Mouse (Mus musculus): ENCODE results near the gene Anks3.

Gene Anks3

DNA sequence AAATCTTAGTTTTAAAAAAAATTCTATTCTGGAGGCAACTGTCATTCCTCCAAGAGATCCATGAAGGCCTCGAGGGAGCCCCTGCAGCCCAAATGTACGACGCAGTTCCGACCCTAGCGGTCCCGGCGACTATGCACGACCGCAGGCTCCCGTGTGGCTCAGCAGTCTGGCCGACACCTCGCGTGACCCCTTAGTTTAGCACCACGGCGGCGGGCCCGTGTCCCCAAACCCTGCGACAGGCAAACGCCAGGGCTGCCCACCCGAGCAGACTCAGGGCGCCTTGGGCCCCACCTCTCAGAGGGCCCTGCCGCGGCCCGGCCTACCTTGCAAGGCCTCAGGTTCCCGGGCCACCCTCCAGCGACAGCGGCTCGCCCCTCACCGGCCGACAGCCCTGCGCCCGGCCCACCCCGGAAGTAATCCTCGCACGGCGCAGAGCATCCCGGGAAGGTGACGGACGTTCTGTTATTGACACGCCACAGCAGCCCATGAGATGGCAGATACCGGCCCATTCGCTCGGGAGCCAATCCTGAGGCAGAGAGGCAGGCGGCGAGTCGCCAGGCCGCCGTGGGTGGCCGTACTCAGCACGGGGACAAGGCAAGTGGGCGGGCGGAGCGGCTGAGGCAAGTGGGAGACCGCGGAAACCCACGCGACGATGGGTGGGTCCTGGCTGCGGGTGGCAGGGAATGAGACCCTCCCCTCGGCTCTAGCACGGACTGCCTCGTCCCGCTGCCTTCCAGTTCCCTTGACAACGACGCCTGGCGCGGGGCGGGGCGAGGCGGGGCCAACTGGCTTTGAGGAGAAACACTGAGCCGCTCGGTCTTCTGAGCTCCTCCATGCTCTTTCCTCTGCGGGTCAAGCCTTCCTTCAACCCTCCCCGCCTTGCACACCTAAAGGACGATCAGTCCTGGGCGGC lies at the start of gene Anks3:
Gene Anks3, minus strand, starts transcription at position 409 of the 913 bp plus-strand sequence.
- DNase-seq (ENCODE audit: low spot score), result peak; percentile 92

DNA sequence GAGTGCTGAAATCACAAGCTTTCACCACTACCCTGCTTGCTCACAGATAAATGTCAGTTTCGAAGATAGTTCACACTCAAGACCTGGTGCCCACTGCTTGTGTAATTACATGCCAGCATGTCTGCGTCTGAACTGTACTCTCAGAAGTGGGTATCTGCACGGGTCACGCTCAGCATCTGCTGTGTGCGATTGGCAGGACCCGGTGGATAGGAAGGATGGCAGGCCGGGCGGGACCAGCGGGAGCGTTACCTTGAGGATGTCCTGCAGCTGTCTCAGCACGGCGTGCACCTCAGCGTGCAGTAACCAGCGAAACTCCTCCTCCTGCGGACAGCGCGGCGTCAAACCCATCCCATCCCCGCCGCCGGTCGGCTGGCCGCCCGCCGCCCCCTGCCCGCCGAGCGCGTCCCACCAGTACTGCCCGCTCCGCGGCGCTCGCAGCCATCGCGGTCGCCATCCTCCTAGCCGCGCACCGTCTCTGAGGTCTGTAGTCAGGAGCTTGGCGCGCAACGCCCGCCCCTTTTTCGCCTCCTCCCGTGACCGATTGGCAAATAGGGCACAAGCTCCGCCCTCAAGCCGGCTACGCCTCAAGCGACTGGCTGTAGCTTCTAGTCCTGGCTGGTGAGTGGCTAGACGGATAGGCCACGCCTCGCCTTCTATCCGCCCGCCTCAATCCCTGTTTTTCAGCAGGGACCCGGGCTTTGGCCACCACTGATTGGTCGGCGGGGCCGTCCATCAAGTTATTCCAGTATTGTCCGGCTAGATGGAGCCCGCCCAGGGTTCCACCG lies 49.2 kb upstream of the Anks3 start, which contains the start of gene Rogdi:
Gene Rogdi, minus strand, starts transcription at position 500 of the 785 bp plus-strand sequence.
- peak; percentile 94 for DNase-seq (ENCODE audit: low spot score)

DNA sequence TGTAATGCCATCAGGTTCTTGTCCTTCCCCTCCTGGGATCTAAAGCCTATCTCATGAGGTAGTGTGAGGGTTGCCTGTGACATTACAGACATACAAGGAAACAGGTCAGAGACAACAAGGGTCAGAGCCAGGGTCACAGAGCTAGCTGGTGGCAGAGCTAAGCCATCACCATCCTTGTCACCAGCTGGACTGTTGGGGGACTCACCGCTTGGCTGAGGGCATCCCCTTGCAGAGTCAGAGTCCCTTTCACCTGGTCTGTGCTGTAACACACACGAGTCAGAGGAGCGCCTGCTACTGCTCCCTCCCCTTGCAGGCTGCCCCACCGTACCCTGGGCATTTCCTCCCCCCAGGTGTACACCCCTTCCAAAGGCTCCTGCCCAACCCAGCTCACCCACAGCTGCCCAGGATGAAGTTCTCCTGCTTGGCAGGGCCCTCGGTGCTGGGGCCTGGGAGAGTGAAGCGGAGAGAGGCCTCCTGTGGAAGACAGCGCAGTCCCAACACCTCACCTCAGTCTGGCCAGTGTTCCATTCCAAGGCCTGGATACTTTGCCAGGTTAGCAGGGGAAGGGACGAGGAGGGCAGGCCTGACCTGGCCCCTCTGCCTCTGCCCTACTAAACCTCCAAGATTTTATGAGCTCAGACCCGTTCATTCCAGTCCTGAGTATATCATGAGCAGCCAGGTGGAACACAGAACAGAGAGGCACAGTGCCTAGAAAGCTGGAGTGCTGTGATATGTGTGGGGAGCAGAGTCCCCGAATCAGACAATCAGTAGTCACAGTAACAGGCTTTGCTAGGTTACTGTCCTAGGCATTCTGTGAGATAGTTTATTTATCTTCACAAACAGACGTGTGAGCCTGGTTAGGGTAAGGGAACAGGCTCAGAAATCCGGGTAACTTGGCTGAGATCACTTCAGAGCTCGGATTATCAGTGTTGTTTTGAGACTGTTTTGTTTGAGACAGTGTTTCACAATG lies 48.3 kb upstream of the Anks3 start:
- DNase-seq (ENCODE audit: low spot score), result no peak

DNA sequence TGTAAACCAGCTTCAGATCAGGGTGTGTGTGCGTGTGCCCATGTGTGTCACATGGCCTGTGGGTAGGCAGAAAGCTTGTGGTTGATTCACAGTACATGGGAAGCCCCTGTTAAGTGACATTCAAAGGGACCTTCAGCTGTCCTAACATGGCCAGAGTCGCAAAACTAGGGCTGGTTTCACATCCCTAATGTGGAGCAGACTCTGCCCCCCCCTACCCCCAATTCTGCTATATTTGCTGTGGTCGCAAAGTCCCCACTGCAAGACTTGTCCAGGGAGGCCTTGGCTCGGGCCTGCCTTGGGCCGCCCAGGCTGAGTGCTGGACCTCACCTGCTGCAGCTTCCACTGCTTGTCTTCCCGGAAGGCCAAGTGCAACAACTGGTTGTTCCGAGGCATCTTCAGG lies 47.3 kb upstream of the Anks3 start:
- DNase-seq (ENCODE audit: low spot score), result no peak

DNA sequence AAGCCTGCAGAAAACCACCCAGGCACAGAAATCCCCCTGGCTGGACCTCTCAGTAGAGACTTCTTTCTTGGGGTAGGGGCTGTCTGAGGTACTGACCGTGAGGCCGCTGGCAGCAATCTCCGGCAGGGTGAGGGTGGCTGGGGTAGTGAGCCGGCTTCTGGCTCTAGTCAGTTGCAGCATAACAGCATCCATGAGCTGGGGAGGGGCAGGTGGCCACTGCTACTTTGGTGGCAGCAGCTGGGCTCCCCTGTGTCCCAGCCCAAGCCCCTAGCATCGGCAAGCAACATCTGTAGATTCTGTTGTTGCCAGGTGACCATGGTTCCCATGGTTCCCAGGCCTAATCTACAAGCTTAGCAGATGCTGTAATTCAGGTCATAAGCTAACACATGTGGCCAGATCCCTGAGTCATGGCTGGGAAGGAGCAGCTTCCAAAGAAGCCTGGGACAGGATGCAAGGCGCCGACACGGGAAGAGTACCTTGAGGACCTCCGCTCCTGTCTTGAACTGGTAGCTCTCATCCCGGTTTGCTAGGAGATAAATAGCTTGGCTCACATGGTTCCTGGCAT lies 46.4 kb upstream of the Anks3 start:
- no peak for DNase-seq (ENCODE audit: low spot score)

DNA sequence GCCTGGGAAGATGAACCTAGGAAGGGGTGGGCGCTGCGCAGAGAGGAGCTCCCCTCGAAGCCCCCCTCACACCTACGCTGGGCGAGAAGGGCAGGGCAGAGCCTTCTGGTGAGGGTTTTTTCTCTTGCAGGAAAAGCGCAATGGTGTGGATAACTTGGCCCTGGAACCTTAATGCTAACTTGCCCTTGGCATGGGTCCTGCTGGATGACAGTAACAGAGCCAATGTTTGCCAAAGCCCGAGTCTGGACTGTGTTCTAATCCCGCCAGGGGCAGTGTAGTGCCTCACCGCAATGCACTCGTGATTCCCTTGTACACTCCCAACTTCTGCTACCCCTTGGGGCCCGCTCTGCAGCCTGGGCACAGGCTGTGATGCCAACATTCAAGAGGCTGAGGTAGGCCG lies 44.1 kb upstream of the Anks3 start:
- DNase-seq (ENCODE audit: low spot score), result no peak

DNA sequence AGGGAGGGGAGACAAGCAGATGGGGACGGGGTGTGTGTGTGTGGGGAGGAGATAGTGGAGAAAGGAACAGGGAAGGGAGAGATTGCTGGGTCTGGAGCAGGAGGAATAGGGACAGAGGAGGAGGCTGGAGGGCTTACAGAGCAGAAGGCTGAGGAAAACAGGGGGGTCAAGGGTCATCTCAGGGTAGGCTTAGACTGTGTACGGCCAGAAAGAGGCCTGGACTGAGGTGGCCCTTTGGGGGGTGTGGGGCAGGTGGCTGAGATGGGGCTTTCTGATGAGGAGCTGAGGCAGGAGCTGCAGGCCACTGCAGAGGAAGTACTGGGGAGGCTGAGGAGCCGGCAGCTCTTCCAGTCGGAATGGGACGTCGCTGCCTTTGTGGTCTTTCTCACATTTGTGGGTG lies 43.5 kb upstream of the Anks3 start:
- no peak for DNase-seq (ENCODE audit: low spot score)

DNA sequence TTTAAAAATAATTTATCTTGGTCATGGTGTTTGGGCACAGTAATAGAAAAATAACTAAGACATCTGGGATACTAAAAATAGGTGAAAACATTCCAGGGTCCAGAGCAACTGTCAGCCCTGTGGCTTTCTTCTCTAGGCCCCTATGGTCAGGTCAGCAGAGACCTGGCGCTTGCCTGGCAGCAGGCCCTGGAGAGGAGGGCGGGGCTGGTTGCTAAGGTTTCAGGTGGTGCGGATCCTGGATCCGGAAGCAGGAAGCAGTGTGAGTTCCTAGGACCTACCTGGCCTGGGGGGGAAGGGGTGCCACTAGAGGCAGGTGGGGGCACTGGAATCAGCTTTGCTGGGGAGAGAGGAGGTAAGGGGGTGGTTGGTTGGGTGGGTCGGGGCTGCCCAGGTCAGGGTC lies 43.1 kb upstream of the Anks3 start, which contains the start of gene Smim22:
Gene Smim22, plus strand, starts transcription at position 222 of the 400 bp plus-strand sequence.
- no peak for DNase-seq (ENCODE audit: low spot score)

DNA sequence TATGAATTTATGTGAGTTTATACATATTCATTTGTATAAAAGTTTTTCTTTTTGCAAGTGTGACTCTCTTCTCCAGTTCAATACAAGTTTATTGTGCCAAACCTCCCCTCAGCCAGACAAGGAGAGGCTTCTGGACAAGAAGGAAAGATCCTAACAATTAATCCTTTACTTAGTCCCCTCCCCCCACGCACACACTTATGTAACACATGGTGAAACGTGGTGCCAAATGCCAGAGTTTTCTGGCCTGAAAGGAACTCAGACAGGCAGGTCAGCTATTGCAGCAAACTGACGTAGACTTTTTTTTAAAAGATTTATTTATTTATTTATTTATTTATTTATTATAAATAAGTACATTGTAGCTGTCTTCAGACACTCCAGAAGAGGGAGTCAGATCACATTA lies 36.6 kb upstream of the Anks3 start:
- DNase-seq (ENCODE audit: low spot score), result no peak

DNA sequence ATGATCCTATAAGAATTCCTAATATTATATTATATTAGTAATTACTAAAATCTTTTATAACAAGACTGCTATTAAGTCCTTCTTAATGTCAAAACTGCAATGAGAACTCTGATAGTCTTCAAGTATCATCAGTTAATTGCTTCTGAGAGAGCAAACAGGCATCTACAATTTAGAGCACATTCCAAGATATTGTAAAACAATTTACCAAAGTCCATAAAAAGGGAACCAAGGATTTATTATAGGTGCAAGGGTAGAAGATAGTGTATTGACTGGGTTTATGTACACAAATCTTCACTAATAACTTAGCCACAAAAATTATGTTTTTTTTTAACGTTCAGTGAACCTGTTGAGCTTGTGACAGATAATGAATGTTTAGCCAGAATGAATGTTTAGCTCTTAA lies 35.0 kb upstream of the Anks3 start:
- DNase-seq (ENCODE audit: low spot score), result no peak

DNA sequence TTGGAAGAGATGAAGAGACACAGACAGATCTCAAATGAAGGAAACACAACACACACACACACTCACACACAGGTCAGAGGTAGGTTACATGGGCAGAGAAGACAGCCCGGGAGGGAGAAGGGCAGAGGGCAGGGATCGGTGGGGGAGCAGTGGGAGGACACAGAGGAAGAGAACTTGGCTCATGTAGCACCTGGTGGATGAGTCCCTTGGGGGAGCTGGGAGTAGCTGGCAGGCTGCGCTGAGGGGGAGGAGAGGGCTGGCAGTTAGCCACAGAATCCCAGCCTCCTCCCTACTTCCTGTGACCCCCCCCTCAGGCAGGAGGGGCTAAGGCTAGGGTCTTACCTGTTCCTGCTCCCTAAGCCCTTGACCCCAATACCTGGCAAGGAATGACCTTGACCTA lies 33.5 kb upstream of the Anks3 start, which contains the start of gene Sept12:
Gene Sept12, minus strand, starts transcription at position 300 of the 400 bp plus-strand sequence.
- no peak for DNase-seq (ENCODE audit: low spot score)

DNA sequence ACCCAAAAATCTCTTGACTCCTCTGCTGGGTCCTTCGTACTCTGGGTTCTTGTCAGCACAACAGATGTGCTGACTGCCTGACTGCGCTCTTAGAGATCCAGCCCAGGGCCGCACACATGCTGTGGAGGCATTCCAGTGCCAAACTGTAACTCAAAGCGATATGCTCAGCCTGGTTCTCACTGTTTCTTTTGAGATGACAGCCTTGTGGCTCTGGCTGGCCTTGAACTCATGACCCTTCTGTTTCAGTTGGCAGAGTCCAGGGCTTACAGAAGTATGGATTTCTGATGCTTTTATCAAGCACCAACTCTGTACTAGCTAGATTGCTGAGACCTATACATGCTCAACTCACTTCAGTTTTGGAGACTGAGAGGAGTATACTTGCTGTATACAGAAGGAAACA lies 29.3 kb upstream of the Anks3 start:
- no peak for DNase-seq (ENCODE audit: low spot score)

DNA sequence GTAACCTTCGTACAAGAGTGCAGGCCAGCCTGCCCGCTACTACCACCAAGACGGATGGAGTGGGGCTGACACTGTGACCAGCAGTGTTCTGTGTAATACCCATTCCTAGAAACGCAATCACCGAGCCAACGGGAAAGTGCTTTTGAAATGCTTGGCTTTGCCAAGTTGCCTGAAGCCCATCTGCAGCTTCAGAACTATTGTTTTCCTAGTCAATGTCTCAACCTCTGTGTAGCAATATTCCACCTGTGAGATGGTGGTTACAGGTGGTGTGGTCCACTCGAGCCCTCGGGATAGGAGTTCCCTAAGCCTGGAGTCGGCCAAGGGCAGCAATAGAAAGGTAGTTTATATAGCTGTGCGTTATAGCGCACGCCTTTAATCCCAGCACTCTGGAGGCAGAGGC lies 20.7 kb upstream of the Anks3 start:
- DNase-seq (ENCODE audit: low spot score), result no peak

DNA sequence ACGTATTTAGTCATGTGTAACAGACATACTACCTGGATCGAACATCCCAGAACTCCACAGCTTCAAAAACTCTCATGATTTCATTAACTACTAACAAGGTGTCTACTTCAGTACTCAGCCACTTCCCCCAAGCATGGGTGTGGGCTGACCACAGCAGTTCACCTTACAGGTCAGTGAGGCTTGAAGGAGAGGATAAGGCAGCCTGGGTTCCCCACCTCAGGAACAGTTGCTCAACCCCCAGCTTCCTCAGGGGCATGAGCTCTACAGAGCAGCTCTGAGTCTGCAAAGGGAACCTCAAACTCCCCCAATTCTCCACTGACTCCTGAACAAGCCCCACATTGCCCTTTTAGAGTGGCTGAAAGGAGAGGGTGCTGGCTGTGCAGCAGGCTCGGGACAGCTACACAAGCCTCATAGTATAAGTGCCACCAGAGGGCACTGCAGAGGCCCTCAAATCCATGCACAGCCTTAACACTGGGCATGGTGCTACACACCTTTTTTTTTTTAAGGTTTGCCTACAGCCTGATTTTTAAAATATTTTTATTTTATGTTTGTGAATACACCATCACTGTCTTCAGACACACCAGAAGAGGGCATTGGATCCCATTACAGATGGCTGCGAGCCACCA lies 15.9 kb upstream of the Anks3 start:
- DNase-seq (ENCODE audit: low spot score), result no peak

DNA sequence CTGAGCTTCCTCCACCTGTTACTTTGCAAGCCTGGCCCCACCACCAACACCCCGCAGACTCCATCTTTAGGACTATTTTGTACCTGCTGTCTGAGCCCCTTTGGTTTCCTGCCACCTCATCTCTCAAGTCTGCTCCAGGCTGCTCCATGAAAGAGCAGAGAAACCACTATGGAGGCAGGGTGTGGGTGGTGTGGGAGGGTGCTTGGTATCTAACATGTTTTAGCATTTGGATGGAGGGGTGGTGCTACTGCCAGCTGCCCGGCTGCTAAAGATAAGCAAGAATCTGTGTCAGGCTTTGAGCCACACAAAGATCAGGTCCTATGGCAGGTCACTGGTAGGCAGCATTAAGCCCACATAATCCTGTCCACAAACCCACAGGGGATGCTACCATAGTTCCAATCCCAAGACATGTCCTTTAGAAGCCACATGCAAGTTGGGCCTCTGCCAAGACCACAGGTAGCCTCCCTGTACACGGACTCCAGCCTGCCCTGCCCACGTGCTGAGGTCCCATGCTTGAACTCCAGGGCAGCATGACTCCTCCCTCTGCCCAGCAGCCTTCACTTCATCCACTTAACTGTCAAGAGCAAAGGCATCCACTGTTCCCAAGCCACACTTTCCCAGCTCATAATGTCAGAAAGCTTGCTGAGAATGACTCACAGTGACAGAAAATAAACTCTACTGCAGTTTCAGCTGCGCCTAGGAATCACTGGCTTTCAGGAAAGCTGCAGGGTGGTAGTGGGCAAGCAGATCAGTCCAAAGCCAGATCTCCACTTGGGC lies 14.5 kb upstream of the Anks3 start:
- no peak for DNase-seq (ENCODE audit: low spot score)

DNA sequence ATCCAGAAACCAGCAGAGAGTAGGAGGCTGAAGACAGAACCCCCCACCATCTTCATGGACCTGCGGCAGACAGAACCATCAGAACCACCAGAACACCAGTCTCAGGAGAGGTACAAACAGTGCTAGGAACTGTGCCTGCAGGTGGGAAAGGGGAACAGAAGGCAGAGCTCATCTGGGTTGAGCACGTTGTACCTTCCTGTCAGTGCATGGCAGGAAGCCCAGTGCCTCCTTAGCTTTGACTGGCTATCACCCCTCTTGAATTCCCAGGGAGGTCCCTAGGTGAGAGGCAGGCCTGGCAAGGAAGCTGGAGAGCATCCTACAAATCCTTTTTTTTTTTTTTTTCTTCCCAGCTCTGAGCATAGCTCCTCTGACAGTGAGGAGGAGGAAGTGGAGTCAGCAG lies 12.2 kb upstream of the Anks3 start:
- DNase-seq (ENCODE audit: low spot score), result no peak

DNA sequence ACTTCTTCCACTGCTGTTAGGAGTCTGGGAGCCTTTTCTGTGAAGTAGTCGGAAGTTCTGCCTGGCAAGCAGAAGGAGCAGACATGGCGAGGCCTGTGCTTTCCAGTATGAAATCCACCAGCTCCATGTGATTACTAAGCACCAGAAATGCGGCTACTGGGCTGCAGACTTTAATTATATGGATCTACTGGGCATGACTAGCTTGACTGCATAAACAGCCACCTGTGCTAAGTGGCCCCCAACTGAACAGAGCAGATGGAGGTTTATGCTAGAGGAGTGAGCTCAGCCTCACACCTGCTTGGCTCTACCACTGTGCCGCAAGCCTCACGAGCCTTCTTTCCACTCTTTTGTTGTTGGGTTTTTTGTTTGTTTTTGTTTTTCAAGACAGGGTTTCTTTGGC lies 10.5 kb upstream of the Anks3 start:
- no peak for DNase-seq (ENCODE audit: low spot score)

DNA sequence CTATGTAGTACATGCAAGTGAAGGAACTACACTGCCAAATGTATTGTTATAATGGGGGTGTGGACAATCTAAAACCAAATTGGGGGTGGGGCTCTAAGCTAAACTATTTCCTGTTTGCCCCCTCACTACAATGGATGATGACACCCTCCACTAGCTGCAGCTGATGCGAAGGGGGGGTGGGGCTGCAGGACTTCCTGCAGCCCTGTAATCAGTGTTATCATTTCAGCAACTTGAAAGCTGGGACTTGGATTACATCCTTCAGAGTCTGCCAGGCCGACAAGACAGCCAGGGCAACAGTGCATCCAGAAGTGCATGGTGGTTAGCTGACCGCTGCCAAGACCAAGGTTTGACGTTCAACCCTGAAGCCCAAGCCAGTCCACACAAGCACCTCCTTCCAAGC lies 7.6 kb upstream of the Anks3 start:
- no peak for DNase-seq (ENCODE audit: low spot score)

DNA sequence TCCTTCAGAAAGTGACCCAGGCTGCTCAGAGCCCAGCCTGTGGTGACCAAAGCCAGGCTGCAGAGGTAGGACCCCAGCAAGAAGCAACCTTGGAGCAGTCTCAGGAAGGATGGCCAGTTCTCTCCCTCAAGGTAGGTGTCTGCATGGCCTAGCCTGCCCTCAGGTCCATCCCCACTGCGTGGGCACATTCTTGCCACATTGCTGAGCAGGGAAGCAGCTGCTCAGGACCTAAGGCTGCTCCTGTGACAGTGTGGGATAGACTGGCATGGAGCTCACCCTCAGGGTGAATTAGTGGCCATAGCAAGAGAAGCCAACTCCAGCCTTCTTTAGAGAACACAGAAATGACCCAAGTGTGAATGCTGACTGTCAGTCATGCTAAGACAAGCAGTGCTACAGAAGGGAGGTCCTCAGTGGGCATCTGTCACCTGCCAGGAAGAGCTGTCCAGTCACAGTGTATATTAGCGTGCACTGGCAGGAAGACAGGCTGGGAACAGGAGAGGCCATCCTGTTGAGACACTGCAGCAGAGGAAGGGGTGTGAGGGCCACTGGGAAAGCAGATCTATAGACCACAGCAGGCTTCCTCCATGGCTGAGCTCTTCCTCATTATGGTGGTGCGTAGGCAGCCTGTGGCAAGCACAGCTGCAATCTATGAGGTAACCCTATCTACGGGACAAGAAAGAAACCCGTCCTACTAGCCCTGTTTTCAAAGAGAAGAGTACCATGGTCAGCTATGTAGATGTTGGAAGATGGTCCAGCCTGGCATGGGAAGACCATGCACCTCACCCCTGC lies 5.2 kb upstream of the Anks3 start:
- DNase-seq (ENCODE audit: low spot score), result no peak

All from T-cell, adult 2 months (primary cell).